Mouse (Mus musculus) retina, embryonic 14.5 days (tissue): ENCODE data around the gene Id1.

Experiments
- DNase-seq: peaks from one replicate; pipeline ENCODE4 v3.0.0-alpha.2; 2015; ENCODE audit warnings: low spot score

Gene Id1

GRCm38 (mm10) chr2:152736090-152736601 is at the start of gene Id1:
Gene Id1 (plus strand): TSS chr2:152736251.
- DNase-seq = peak; percentile 97

DNA sequence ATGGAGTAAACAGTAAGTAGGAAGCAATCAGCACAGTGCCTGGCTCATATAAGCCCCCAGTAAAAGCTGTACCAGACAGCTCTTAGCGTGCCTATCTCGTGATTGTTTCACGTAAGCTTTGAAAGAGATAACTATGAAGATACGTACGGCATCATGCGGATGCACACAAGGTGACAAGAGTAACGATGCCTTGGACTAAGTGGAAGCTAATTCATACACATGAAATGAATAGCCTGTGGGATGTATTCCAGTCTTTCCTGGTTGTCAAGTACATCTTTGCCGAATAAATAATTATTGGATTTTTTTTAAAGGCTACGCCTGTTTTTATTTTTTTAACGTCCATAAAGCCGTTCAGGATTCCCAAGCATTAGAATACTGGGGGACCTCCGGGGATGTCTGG is 49.7 kb upstream of the Id1 start:
- no peak for DNase-seq

DNA sequence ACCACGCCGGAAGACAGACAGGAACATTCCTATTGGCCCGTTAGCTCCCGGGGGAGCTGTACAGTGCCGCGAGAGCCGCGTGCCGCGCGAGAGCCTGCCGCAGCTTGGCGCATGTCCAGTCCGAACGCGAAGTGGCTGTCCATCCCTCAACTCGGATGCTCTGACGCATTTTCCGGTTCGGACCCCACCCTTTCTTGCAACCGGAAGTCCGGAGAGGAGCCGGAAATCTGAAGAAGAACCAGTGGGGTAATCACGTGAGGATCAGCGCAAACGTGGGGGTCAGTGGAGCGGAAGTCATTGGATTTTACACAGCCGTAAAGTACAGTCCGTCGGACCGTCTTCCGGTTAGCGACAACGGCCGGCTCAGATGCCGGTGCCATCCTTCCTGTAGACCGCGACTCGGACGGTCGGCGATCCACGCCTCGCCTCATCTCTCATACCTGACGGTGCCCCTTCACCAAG is 49.2 kb upstream of the Id1 start, which contains the start of gene Mcts2:
Gene Mcts2, plus strand, starts transcription at position 230 of the 462 bp plus-strand sequence.
- DNase-seq = peak; percentile 93

DNA sequence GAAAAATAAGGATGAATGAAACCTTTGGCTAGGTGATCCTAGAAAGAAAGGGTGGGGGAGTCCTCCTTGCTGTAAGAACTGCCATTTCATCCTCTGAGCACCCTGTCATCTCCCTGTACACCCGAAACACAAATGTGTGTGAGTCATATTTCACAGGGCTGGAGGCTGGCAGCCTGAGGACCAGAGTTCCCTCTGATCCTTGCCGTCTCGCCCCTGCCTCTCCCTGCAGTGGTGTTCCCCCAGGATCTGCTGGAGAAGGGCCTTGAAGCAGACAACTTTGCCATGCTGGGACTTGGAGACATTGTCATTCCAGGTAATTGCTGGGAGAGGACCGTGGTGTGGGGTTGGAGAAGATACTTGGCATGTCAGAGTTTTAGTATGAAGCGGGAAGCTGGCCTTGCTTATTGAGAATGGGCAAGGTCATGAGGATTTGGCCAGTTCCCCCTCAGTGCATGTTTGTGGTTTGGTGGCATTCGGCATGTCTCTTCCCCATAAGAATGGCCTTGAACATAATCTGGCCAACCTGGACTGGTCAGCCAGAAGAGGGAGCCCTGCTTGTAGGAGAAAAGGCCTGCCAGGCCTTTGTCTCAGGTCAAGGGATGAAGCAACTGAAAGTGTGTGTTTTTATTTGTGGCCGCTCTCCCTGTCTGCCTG is 44.4 kb upstream of the Id1 start:
- peak; percentile 62 for DNase-seq

DNA sequence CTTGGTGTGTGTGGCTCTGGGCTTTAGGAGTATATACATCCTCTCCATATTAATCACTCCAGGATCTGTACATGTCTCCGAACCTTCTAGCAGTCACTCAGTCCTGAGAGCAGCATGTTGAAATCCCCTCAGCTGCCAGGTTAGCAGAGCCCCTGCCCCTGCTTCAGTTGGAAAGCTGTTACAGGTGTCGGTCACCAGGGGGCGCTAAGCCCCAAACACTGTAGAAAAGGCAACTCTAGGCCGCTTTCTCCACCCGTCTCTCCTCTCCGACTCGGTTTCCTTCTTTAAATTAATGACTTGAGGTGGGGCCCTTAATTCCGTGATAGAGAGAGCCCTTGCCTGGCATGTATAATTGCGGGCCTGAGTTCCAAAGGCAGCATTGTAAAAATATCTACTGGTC is 42.8 kb upstream of the Id1 start:
- peak; percentile 91 for DNase-seq

DNA sequence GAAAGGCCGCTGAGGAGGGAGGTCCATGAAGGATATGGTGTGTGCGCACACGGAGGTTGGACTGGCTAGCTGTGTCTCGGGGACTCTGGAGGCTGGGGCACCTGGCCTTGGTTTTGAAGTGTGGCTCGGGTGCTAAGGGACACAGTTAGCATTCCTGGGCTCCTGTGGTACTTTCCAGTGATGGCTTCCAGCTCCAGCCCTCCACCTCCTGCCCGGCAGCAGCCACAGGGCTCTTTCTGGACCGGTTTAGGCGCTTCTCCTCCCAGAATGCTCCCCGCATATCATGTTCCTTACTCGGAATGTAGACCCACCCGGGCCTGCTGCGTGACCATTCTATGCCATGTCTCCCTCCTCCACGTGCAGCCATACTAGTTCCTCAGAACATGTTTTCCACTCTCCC is 42.3 kb upstream of the Id1 start:
- DNase-seq = no peak

DNA sequence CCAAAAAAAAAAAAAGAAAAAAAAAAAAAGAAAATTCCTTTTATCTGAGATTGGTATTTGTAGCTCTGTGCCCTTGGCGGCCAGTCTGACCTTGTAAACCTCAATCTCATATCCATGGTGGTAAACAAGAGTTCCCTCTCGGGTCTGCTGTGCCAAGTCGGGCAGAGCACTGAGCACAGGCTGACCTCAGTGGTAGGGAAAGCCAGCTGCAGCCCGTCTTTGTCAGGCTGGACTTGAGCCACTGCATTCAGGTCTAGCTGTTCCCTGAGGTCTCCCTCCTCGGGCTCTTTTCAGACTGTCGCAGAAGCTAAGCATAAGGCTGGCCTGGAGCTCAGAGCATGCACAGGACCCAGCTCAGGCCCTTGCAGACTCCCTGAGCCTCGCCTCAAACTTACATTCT is 41.3 kb upstream of the Id1 start:
- DNase-seq = no peak

- no peak for DNase-seq
Observed at GRCm38 (mm10) chr2:152696016-152696415, 40.0 kb upstream of the Id1 start.

DNA sequence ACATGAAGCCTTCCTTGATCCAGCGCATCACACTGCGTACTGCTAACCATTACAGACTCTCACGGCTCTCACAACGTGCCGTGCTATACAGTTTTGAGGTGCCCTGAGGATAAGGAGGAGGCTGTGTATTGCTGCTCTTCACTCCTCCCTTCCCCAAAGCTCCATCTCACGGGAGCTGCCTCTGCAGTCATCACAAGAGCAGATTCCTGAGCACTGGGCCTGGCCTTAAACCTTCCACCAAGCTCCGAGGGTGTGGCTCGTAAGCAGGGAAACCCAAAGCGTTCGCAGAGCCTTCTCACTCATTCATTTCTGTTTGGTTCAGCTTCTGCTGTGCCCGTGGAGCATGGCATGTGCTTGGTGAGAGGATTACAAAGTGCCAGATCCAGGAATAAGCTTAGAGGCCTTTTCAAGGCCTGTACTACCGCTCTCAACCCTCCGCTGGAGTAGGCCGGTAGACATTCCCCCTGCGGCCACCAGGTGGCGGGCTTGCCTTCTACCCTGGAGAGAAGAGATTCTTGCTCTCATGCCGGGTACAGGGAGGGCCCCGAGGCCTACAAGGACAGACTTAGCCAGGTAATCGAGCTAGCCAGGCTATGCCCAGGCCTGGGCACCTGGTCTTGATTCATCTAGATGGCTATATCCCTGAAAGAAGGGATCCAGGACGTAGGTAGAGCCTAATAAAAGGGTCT is 39.4 kb upstream of the Id1 start:
- peak; percentile 93 for DNase-seq

DNA sequence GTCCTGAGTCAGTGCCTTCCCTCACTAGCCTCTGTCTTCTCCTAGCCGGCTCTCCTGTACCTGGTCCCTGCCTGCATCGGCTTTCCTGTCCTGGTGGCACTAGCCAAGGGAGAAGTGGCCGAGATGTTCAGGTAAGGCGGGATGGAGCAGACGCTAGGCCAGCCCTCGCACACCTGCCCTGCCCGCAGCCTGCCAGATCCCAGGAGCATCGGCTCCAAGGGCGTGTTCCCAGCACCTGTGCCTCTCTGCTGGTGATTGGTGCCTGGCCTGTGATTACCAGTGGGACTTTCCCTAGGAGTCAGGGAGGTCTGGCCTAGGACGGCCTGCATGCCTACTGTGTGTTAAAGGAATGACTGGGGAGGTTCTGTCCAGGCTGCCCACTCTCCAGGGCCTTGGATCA is 35.9 kb upstream of the Id1 start:
- DNase-seq = no peak

DNA sequence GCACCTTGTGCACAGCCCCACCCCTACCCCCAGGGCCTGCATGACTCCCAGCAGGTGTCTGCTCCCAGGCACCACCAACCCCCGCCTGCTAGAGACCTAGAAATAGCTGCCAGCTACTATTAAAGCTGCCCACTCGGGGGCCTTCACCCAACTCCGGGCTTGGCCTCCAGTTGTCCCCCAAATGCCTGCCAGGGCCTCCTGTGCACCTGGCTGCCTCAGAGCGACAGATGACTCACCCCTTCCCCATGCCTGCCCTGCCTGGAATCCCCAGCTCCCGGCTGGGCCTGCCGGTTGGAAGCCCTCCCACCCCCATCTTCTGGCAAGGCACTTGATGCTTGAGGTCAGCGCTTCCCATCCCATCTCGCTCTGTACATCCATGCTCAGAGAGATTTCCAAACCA is 35.3 kb upstream of the Id1 start:
- no peak for DNase-seq

- no peak for DNase-seq
Observed at GRCm38 (mm10) chr2:152703596-152704255, 32.3 kb upstream of the Id1 start.

DNA sequence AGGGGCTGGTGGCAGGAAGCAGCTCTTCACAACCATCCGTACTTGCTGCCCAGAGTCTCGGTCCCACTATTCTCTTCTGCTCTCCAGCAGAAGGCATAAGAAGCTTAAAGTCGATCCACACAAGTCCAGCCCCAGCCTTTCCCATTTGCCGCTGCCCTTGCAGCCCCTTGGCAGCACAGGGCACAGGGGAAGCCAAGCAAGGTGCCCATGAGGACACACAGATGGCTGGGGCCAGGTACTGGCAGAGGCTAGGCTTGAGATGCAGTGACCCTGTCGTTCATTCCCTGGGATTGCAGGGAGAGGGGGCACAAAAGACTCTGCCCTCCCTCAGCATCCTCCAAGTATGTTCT is 31.8 kb upstream of the Id1 start:
- no peak for DNase-seq

DNA sequence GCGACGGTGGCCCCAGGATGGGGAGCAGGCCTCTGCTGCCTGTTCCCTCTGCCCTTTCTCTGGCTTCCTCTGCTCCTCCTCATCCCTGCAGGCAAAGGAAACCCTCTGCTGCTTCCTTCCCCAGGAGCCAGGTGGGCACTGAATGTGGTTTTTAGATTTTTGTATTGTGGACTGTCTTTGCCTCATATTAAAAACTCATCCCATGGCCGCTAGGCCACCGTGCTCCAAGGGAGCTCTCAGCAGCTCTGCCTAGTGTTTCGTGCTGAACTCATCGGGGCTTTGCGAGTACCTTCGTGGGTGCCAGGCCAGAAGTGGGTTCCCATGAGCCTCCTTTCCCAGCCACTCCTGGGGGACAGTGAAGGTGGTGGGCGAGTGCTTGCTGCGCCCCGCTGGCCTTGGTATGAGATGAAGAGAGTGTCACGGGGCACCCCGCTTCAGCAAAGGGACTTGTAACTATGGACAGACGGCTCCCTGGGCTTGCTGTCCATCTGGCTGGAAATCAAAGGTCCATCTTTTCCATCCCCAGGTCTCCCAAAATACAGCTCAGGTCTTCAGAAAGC is 31.2 kb upstream of the Id1 start:
- no peak for DNase-seq

DNA sequence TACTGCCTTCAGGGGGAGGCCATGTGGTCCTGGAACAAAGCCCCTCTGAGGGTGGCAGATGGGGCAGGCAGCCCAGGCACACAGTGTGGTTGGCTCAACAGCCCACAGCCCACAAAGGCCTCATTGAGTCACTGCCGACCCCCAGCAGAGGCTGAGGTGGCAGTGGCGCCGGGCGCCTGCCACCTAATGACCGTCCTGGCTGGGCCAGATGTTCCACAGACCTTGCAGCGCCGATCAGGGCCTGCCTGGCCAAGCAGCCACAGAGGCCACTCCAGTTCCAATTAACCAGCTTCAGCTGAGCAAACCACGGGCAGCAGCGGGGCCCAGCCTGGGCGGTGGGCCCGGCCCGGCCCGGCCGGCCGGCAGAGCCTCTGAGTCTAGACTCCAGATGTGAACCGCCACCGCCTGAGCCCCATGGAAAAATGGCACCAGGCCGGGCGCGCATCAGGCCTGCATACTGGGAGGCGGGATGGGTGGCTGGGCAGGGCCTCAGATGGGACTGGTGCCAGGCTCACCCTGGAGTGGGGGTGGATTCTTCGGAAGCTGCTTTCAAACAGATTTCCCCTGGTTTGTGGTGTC is 30.0 kb upstream of the Id1 start:
- DNase-seq = no peak

DNA sequence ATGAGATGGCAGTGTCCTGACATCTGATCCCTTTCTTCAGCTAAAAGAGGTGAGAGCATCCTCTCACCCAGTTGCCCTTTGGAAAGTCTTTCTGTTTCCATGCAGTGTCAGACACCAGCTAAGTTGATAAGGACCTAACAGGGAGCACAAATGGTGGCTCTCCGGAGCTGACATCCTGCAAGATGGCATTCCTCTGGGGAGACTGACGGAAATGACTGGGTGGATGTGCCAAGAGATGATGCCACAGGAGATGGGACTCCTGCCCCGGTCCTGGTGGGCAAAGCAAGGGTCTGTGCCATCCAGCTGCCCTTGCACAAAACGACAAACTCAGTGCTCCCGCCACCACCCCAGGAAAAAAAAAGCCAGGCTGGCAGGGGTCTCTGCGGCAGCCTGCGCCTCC is 28.9 kb upstream of the Id1 start:
- no peak for DNase-seq

DNA sequence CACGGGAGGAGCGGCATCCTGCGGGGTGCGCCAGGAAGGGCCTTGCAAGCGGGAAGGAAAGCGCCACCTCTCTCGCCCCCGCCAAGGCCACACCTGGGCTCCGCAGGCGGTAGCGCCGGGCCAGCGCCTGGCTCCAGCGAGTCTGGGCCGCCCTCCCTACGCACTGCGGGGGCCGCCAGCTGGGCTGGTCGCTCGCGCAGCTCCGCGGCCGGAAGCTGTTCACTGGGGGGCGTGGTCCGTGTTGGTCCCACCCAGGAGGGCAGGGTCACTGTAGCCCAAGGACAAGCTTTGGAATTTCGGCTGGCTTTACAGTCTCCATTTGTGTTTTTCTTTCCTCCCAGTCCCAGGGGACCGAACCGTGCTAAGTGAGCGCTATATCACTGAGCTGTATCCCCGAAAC is 28.4 kb upstream of the Id1 start:
- peak; percentile 87 for DNase-seq

GRCm38 (mm10) chr2:152709066-152709465 is 27.0 kb upstream of the Id1 start:
- DNase-seq = no peak

- no peak for DNase-seq
Observed at GRCm38 (mm10) chr2:152716241-152716772, 19.7 kb upstream of the Id1 start.

GRCm38 (mm10) chr2:152717652-152718051 is 18.4 kb upstream of the Id1 start:
- no peak for DNase-seq

DNA sequence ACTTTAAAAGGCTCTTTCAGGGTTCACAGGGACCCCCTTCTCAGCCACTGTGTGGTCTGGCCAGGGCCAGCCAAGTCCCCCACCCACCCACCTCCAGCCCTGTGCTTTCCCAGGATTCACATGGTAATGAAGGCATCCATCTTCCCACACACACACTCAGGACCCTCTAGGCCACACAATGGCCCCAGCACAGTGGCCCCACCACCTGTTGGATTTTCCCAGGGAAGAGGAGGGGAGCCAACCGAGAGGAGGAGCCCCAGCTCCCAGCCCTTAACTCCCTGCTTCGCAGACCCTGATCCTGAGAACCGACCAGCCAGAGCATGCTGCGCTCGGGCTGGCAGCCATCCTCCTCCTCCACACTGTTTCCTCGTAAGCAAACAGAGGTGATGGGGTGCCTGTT is 18.0 kb upstream of the Id1 start:
- no peak for DNase-seq

GRCm38 (mm10) chr2:152723651-152724331 is 12.3 kb upstream of the Id1 start:
- DNase-seq = peak; percentile 76
